Comparison of ENCODE assay signal across 12 mouse cellular contexts in the genomic region with DNA sequence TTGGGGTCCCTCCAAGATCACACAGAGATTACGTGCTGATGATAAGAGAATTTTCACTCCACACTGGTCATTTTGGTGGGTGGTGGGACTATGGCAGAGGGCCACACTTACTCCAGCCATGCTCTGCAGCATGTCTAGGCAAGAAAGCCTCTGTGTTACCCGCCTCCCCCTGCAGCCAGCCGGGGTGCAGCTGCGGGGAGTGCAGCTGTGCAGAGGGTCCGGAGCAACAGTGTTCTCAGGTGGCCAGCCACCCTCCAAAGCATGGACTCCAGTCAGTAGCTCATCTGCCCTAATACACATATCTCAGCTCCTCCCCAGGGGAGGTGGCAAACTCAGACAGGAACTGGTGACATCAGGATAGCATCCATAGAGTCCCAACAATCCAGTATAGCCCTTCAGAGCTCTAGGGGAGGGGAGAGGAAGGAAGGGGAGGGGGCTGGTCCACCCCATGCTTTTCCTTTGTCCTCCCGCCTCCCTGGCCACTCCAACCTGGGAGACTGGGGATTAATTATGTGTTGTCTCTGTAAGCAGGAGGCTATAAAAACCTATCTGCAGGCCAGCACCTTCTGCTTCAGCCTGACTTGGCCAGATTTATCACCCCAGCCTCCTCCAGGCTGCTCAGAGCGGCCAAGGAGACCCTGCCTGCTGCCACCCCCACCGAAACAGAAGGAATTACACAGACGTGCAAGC. TPM values are rescaled to one million over a fixed set of nuclear protein-coding genes. Genes with fewer than 3 reads are reported as not detected.
DNase-seq lines count a peak whose midpoint lies in the region; ATAC-seq and TF ChIP-seq lines count a peak whose summit lies in the region.
"Had no signal": no experiment of that assay in that cellular context is flagged by ENCODE, and none has a peak within 500 bp of the region (broad histone marks: within the 10 kb centered on the region; RNA-seq: fewer than 3 reads in every experiment).

No protein-coding gene starts in this region.

- H3K4me3 ChIP-seq in heart, embryonic 16.5 days (ENCODE audit: low read length), result no peak overlapping the region
- H3K4me3 ChIP-seq in heart, adult 2 months, result no peak overlapping the region
- H3K4me3 ChIP-seq in lung, postnatal 0 days (ENCODE audit: low read depth, low read length), result no peak overlapping the region
- H3K4me3 ChIP-seq in midbrain, postnatal 0 days (ENCODE audit: low read depth, low read length), result no peak overlapping the region
- H3K4me3 ChIP-seq: embryonic facial prominence, embryonic 12.5 days had no signal

- TF ChIP-seq EP300 in heart, adult 2 months (IDR thresholded peaks at IDR 0.05; ENCODE audit: insufficient read depth, low read depth, low read length), result no peak
- TF ChIP-seq EP300 in lung, postnatal 0 days (IDR thresholded peaks at IDR 0.05), result no peak

- no peak overlapping the region for H3K9ac ChIP-seq in heart, embryonic 16.5 days (ENCODE audit: low read length)
- H3K9ac ChIP-seq in heart, adult 2 months (ENCODE audit: low read depth, low read length), result no peak overlapping the region
- no peak overlapping the region for H3K9ac ChIP-seq in lung, postnatal 0 days (replicated peaks; ENCODE audit: low read depth)
- H3K9ac ChIP-seq in midbrain, postnatal 0 days (replicated peaks; ENCODE audit: low read length, poor library complexity, severe bottlenecking), result no peak overlapping the region
- H3K9ac ChIP-seq: embryonic facial prominence, embryonic 12.5 days had no signal

- H3K36me3 ChIP-seq in heart, embryonic 16.5 days (ENCODE audit: control insufficient read depth, insufficient read depth), result no peaks in the 10 kb centered on the region
- H3K36me3 ChIP-seq in heart, adult 2 months (ENCODE audit: control insufficient read depth, insufficient read depth, low read length), result no peaks in the 10 kb centered on the region
- no peaks in the 10 kb centered on the region for H3K36me3 ChIP-seq in lung, postnatal 0 days (ENCODE audit: insufficient read depth, low read length)
- H3K36me3 ChIP-seq in midbrain, postnatal 0 days (ENCODE audit: insufficient read depth, low read length), result no peaks in the 10 kb centered on the region
- H3K36me3 ChIP-seq: embryonic facial prominence, embryonic 12.5 days had no signal

- intact Hi-C loops in heart, adult 2 months (cut with DNase I), result no loop called here

- DNase-seq in heart, adult 2 months, result no peak
- DNase-seq in lung, postnatal 0 days (ENCODE audit: low spot score), result no peak
- no peak for DNase-seq in lung, postnatal 14 days
- peak; percentile 59 to 62 for DNase-seq in cerebellum, postnatal 25 days
- no peak for DNase-seq in midbrain, postnatal 0 days (ENCODE audit: low spot score)
- DNase-seq in retina, postnatal 1 day, result no peak
- DNase-seq in T-cell, adult 2 months (ENCODE audit: low spot score), result no peak
- DNase-seq: lung, postnatal 36 days had no signal

- 41% methylated on average over 9 of the region's 9 CpGs for WGBS in heart, embryonic 16.5 days
- WGBS in heart, adult 2 months, result 38% methylated on average over 9 of the region's 9 CpGs
- 28% methylated on average over 8 of the region's 9 CpGs for WGBS in lung, postnatal 0 days
- 46% methylated on average over 9 of the region's 9 CpGs for WGBS in midbrain, postnatal 0 days

- H3K4me1 ChIP-seq in heart, embryonic 16.5 days (ENCODE audit: control insufficient read depth, insufficient read depth, low read length), result peaks cover 4% of the 10 kb centered on the region; the same call in 1 of the 2 replicates
- H3K4me1 ChIP-seq in heart, adult 2 months (ENCODE audit: control insufficient read depth, insufficient read depth, low read length), result no peaks in the 10 kb centered on the region
- no peaks in the 10 kb centered on the region for H3K4me1 ChIP-seq in lung, postnatal 0 days (ENCODE audit: insufficient read depth, low read depth, low read length)
- peaks cover 7% of the 10 kb centered on the region; the same call in 1 of the 2 replicates for H3K4me1 ChIP-seq in midbrain, postnatal 0 days (ENCODE audit: insufficient read depth, low read length)

- no peak overlapping the region for H3K27ac ChIP-seq in heart, embryonic 16.5 days (ENCODE audit: low read length)
- H3K27ac ChIP-seq in heart, adult 2 months, result no peak overlapping the region
- no peak overlapping the region for H3K27ac ChIP-seq in lung, postnatal 0 days (ENCODE audit: low read length)
- no peak overlapping the region; the same call in 1 of the 2 replicates for H3K27ac ChIP-seq in midbrain, postnatal 0 days (ENCODE audit: low read depth, low read length)
- H3K27ac ChIP-seq: embryonic facial prominence, embryonic 12.5 days had no signal

- no peaks in the 10 kb centered on the region for H3K79me2 ChIP-seq in heart, adult 2 months (replicated peaks; ENCODE audit: control insufficient read depth, insufficient read depth, low read length)

- no peak for TF ChIP-seq CTCF in heart, adult 2 months (IDR thresholded peaks at IDR 0.05)
- no peak for TF ChIP-seq CTCF in lung, postnatal 0 days (IDR thresholded peaks at IDR 0.05)
- TF ChIP-seq CTCF in midbrain, postnatal 0 days (IDR thresholded peaks at IDR 0.05), result no peak

- H3K27me3 ChIP-seq in heart, embryonic 16.5 days (ENCODE audit: control insufficient read depth, insufficient read depth, low read length), result no peaks in the 10 kb centered on the region; the same call in 1 of the 2 replicates
- H3K27me3 ChIP-seq in heart, adult 2 months (ENCODE audit: control insufficient read depth, insufficient read depth, low read length), result no peaks in the 10 kb centered on the region
- no peaks in the 10 kb centered on the region for H3K27me3 ChIP-seq in lung, postnatal 0 days (replicated peaks; ENCODE audit: insufficient read depth, low read length)
- no peaks in the 10 kb centered on the region for H3K27me3 ChIP-seq in midbrain, postnatal 0 days (ENCODE audit: insufficient read depth, low read length)
- H3K27me3 ChIP-seq: embryonic facial prominence, embryonic 12.5 days had no signal

- no peaks in the 10 kb centered on the region for H3K9me3 ChIP-seq in heart, embryonic 16.5 days (replicated peaks; ENCODE audit: control insufficient read depth, low read length)
- H3K9me3 ChIP-seq in lung, postnatal 0 days (ENCODE audit: low read length), result no peaks in the 10 kb centered on the region
- H3K9me3 ChIP-seq in midbrain, postnatal 0 days (ENCODE audit: low read length), result no peaks in the 10 kb centered on the region
- H3K9me3 ChIP-seq: embryonic facial prominence, embryonic 12.5 days had no signal

- no peak for TF ChIP-seq POLR2A in heart, adult 2 months (IDR thresholded peaks at IDR 0.05; ENCODE audit: insufficient read depth, low read depth, low read length)

- no peak overlapping the region for H3K4me2 ChIP-seq in heart, embryonic 16.5 days (ENCODE audit: low read depth, low read length)
- H3K4me2 ChIP-seq in lung, postnatal 0 days (replicated peaks; ENCODE audit: low read depth, low read length), result no peak overlapping the region
- no peak overlapping the region for H3K4me2 ChIP-seq in midbrain, postnatal 0 days (ENCODE audit: low read depth, low read length, poor library complexity, severe bottlenecking)
- H3K4me2 ChIP-seq: embryonic facial prominence, embryonic 12.5 days had no signal

- ATAC-seq in heart, embryonic 16.5 days (replicated peaks; ENCODE audit: extremely low read depth, insufficient read depth, low FRiP score), result 0 out of 2 replicates have a peak, but pooled peaks have one; percentile 23
- ATAC-seq in lung, postnatal 0 days, result peak; percentile 65
- ATAC-seq in midbrain, postnatal 0 days (ENCODE audit: low FRiP score), result peak; percentile 16; the same call in 1 of the 2 replicates

RNA-seq across cellular contexts. Expression of a gene that starts 19.1 kb away (rescaled TPM):
- polyA plus RNA-seq in heart, embryonic 16.5 days (2015; fragmentation: Nextera tagmentation; extraction: Ambion mirVana), result 0.06 and 0.08 TPM in 2 replicates
- total RNA-seq in heart, adult 2 months (2021), result under 1 TPM; 0.78 to 0.96 TPM
- polyA plus RNA-seq in heart, adult 2 months (2012; rRNA removed), result 0.06 and 0.12 TPM in 2 replicates
- polyA plus RNA-seq in lung, postnatal 0 days (2015; fragmentation: Nextera tagmentation; extraction: Ambion mirVana), result 0.04 TPM in 1 of 2 replicates, not detected in the other
- 205 and 231 TPM in 2 replicates for total RNA-seq in midbrain, postnatal 0 days (2014; rRNA removed)
- polyA plus RNA-seq in midbrain, postnatal 0 days (2015; fragmentation: Nextera tagmentation; extraction: Ambion mirVana), result 89.0 and 91.8 TPM in 2 replicates
- total RNA-seq: granulocyte monocyte progenitor cell, adult 5-6 weeks; hematopoietic stem cell, adult 5-6 weeks had no signal

RNA-seq across cellular contexts. Expression of a gene that starts 57.0 kb away (rescaled TPM):
- polyA plus RNA-seq in heart, embryonic 16.5 days (2015; fragmentation: Nextera tagmentation; extraction: Ambion mirVana), result 14.5 and 15.0 TPM in 2 replicates
- 10 to 100 TPM; 20.3 to 20.6 TPM for total RNA-seq in heart, adult 2 months (2021)
- polyA plus RNA-seq in heart, adult 2 months (2012; rRNA removed), result 24.1 and 32.1 TPM in 2 replicates
- 14.8 and 15.7 TPM in 2 replicates for polyA plus RNA-seq in lung, postnatal 0 days (2015; fragmentation: Nextera tagmentation; extraction: Ambion mirVana)
- total RNA-seq in midbrain, postnatal 0 days (2014; rRNA removed), result 22.6 and 26.2 TPM in 2 replicates
- polyA plus RNA-seq in midbrain, postnatal 0 days (2015; fragmentation: Nextera tagmentation; extraction: Ambion mirVana), result 15.6 and 15.8 TPM in 2 replicates

Comparison
In these comparisons a context has a peak if more than half of its experiments do, and no peak if none do; other contexts are left out.
1. DNase-seq: peak in cerebellum, postnatal 25 days (2 of 2); none in heart, adult 2 months (0 of 2), lung, postnatal 0 days (single experiment), lung, postnatal 14 days (single experiment), midbrain, postnatal 0 days (single experiment), retina, postnatal 1 day (single experiment) and T-cell, adult 2 months (single experiment).
2. RNA of a gene that starts 19.1 kb away (polyA plus RNA-seq): 89.0 to 91.8 TPM in midbrain, postnatal 0 days; 0.06 to 0.08 TPM in heart, embryonic 16.5 days, 0.06 to 0.12 TPM in heart, adult 2 months and 0.04 TPM in lung, postnatal 0 days; every median in the first group is over 10 times any median in the second.
3. Peak in every context shown above with its lines, with median percentiles within 50 percentile points of each other: ATAC-seq.